Mouse (Mus musculus) megakaryocyte, embryonic 14.5 days (primary cell): ENCODE results near the gene Ddx28.

ENCODE experiments used
- FLI1 ChIP-seq: IDR thresholded peaks from 2 replicates; pipeline ENCODE4 v1.6.1; 2012; ENCODE audit warnings: low read length, inconsistent platforms, mixed read lengths
- GATA1 ChIP-seq: IDR thresholded peaks from 3 replicates; pipeline ENCODE4 v1.6.1; 2012; ENCODE audit warnings: mixed read lengths, low read length, inconsistent platforms, borderline replicate concordance

DNA sequence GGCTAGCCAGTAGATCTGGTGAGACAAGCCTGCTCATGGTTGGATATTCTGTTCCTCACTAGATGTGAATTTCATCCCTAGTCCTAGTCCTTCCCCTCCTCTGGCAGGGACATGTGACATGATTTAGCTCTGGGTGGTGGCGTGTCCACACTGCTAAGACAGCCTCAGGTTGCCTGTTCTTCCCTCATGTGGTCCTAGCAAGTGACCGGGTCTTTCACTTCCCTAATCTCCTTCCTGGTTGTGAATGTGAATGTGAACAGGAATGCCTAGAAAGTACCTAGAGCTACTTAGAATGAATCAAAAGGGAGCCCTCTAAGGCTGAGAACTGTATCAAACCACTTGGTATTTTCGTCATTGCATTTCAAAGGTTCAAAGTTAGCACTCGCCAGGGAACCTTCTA lies 27.9 kb upstream of the Ddx28 start:
- TF ChIP-seq GATA1 (no peak), FLI1 (no peak)
